Mouse (Mus musculus) urinary bladder, adult 2 months (tissue): ENCODE measurements around the gene Ddt. TPM values are rescaled to one million over a fixed set of nuclear protein-coding genes. Genes with fewer than 3 reads are reported as not detected.
"Not testable (repeated sequence)": the region's sequence is repeated elsewhere in the genome, so short reads cannot be mapped to it uniquely, and the experiment has no call there.

Experiments used
- DNase-seq: peaks from one replicate; pipeline ENCODE4 v3.0.0; 2022; ENCODE audit warnings: low spot score
- polyA plus RNA-seq: library from polyadenylated mRNA; depleted of rRNA; stranded (reverse); fragments of >200 nt; gene quantifications from 2 replicates; pipeline ENCODE4 v1.2.3, GENCODE M21; 2012; rRNA removed

The Ddt gene
- polyA plus RNA-seq, 1 experiment, result 60.6 TPM

GRCm38 (mm10) chr10:75774102-75774501, 888 bp upstream of the Ddt start:
- no peak for DNase-seq

GRCm38 (mm10) chr10:75767756-75768155, 5.5 kb downstream of the Ddt start:
- DNase-seq, result not testable (repeated sequence)

- DNase-seq, result no peak
These were observed 6.4 kb downstream of the Ddt start for GRCm38 (mm10) chr10:75766856-75767255.

GRCm38 (mm10) chr10:75764519-75765473, 8.4 kb downstream of the Ddt start:
- no peak for DNase-seq

GRCm38 (mm10) chr10:75763682-75764518, 9.3 kb downstream of the Ddt start, which contains the start of gene Cabin1:
Gene Cabin1 (minus strand): TSS chr10:75764341.
- DNase-seq, result peak; percentile 87

GRCm38 (mm10) chr10:75762413-75762812, 10.8 kb downstream of the Ddt start:
- DNase-seq, result no peak

- no peak for DNase-seq
These were observed 12.9 kb downstream of the Ddt start for GRCm38 (mm10) chr10:75760311-75760710.

- no peak for DNase-seq
These were observed 16.5 kb downstream of the Ddt start for GRCm38 (mm10) chr10:75756719-75757118.

GRCm38 (mm10) chr10:75744017-75744416, 29.2 kb downstream of the Ddt start:
- DNase-seq, result peak; percentile 44

GRCm38 (mm10) chr10:75743369-75743768, 29.8 kb downstream of the Ddt start:
- DNase-seq, result no peak

- no peak for DNase-seq
These were observed 32.3 kb downstream of the Ddt start for GRCm38 (mm10) chr10:75740866-75741265.

GRCm38 (mm10) chr10:75725449-75725848, 47.8 kb downstream of the Ddt start:
- no peak for DNase-seq

Other genes starting within 250 kb of the Ddt start
- gene Lrrc75b, start 213.1 kb downstream of the Ddt start, polyA plus RNA-seq, result 4.7 and 7.5 TPM in 2 replicates
- gene Ggt1, start 211.8 kb downstream of the Ddt start, polyA plus RNA-seq, result 0.33 and 0.55 TPM in 2 replicates
- gene Ggt5, start 184.1 kb downstream of the Ddt start, polyA plus RNA-seq, result 8.6 and 10.5 TPM in 2 replicates
- 57.5 and 76.1 TPM in 2 replicates for gene Susd2, start 129.4 kb downstream of the Ddt start, polyA plus RNA-seq
- gene Cabin1, start 9.1 kb downstream of the Ddt start, polyA plus RNA-seq, result 32.9 and 41.2 TPM in 2 replicates
- 0.40 and 0.74 TPM in 2 replicates for gene Gm20441, start 7.5 kb upstream of the Ddt start, polyA plus RNA-seq
- gene Gstt3, start 8.0 kb upstream of the Ddt start, polyA plus RNA-seq, result 130 and 148 TPM in 2 replicates
- gene Gstt1, start 25.2 kb upstream of the Ddt start, polyA plus RNA-seq, result 160 and 208 TPM in 2 replicates
- 0.11 TPM in 1 of 2 replicates, not detected in the other for gene Gstt4, start 49.1 kb upstream of the Ddt start, polyA plus RNA-seq
- 107 and 144 TPM in 2 replicates for gene Gstt2, start 64.0 kb upstream of the Ddt start, polyA plus RNA-seq
- 542 and 602 TPM in 2 replicates for gene Mif, start 86.8 kb upstream of the Ddt start, polyA plus RNA-seq
- gene Derl3, start 120.0 kb upstream of the Ddt start, polyA plus RNA-seq, result 1.0 and 1.2 TPM in 2 replicates
- 41.7 and 46.8 TPM in 2 replicates for gene Smarcb1, start 148.2 kb upstream of the Ddt start, polyA plus RNA-seq
- gene Chchd10, start 159.7 kb upstream of the Ddt start, polyA plus RNA-seq, result 140 and 179 TPM in 2 replicates
- gene Mmp11, start 163.1 kb upstream of the Ddt start, polyA plus RNA-seq, result 18.8 and 20.1 TPM in 2 replicates
- not detected in 2 replicates for gene Gm867, start 167.3 kb upstream of the Ddt start, polyA plus RNA-seq
- gene Vpreb3, start 169.6 kb upstream of the Ddt start, polyA plus RNA-seq, result not detected in 2 replicates
- 0.04 and 0.10 TPM in 2 replicates for gene Gm5134, start 181.1 kb upstream of the Ddt start, polyA plus RNA-seq